16 mouse cellular contexts compared by ENCODE assay signal in genomic region chr5:98344581-98344980, GRCm38 (mm10). TPM values are rescaled to one million over a fixed set of nuclear protein-coding genes. Genes with fewer than 3 reads are reported as not detected.
A peak's percentile ranks its signal among the peaks of the same experiment; 100 is the strongest.
DNase-seq lines count a peak whose midpoint lies in the region; ATAC-seq lines count a peak whose summit lies in the region.
"Had no signal": no experiment of that assay in that cellular context is flagged by ENCODE, and none has a peak within 500 bp of the region (broad histone marks: within the 10 kb centered on the region; RNA-seq: fewer than 3 reads in every experiment).

No protein-coding gene starts in this region.

- H3K36me3 ChIP-seq in hindbrain, embryonic 14.5 days (replicated peaks; ENCODE audit: control insufficient read depth, insufficient read depth): no peaks in the 10 kb centered on the region
- H3K36me3 ChIP-seq in hindbrain, embryonic 12.5 days: no peaks in the 10 kb centered on the region
- no peaks in the 10 kb centered on the region for H3K36me3 ChIP-seq in midbrain, embryonic 14.5 days (ENCODE audit: control insufficient read depth, insufficient read depth, low read length)
- no peaks in the 10 kb centered on the region for H3K36me3 ChIP-seq in midbrain, embryonic 15.5 days (replicated peaks)

- 63% methylated on average over 2 of the region's 2 CpGs for WGBS in hindbrain, embryonic 14.5 days
- 66% methylated on average over 2 of the region's 2 CpGs for WGBS in hindbrain, embryonic 12.5 days
- 71% methylated on average over 2 of the region's 2 CpGs for WGBS in midbrain, embryonic 14.5 days
- WGBS in midbrain, embryonic 15.5 days: 62% methylated on average over 2 of the region's 2 CpGs

- H3K27ac ChIP-seq in hindbrain, embryonic 14.5 days: no peak overlapping the region
- no peak overlapping the region for H3K27ac ChIP-seq in hindbrain, embryonic 12.5 days
- H3K27ac ChIP-seq in midbrain, embryonic 14.5 days (replicated peaks; ENCODE audit: low read depth, low read length): no peak overlapping the region
- no peak overlapping the region for H3K27ac ChIP-seq in midbrain, embryonic 15.5 days

- no peak overlapping the region for H3K4me3 ChIP-seq in hindbrain, embryonic 14.5 days (replicated peaks; ENCODE audit: low read length)
- no peak overlapping the region for H3K4me3 ChIP-seq in hindbrain, embryonic 12.5 days
- H3K4me3 ChIP-seq in midbrain, embryonic 14.5 days (replicated peaks; ENCODE audit: low read depth, low read length): no peak overlapping the region
- H3K4me3 ChIP-seq in midbrain, embryonic 15.5 days: no peak overlapping the region
- H3K4me3 ChIP-seq: megakaryocyte, embryonic 14.5 days had no signal

- no peak overlapping the region for H3K9ac ChIP-seq in hindbrain, embryonic 14.5 days
- no peak overlapping the region for H3K9ac ChIP-seq in hindbrain, embryonic 12.5 days
- H3K9ac ChIP-seq in midbrain, embryonic 14.5 days (replicated peaks; ENCODE audit: low read length): no peak overlapping the region
- H3K9ac ChIP-seq in midbrain, embryonic 15.5 days: no peak overlapping the region

- H3K9me3 ChIP-seq in hindbrain, embryonic 14.5 days (ENCODE audit: control insufficient read depth, low read length): no peaks in the 10 kb centered on the region
- H3K9me3 ChIP-seq in hindbrain, embryonic 12.5 days (replicated peaks): no peaks in the 10 kb centered on the region
- no peaks in the 10 kb centered on the region for H3K9me3 ChIP-seq in midbrain, embryonic 14.5 days (ENCODE audit: control insufficient read depth, low read length)
- H3K9me3 ChIP-seq in midbrain, embryonic 15.5 days: no peaks in the 10 kb centered on the region
- H3K9me3 ChIP-seq: megakaryocyte, embryonic 14.5 days had no signal

- H3K4me2 ChIP-seq in hindbrain, embryonic 14.5 days (replicated peaks): no peak overlapping the region
- no peak overlapping the region for H3K4me2 ChIP-seq in hindbrain, embryonic 12.5 days (replicated peaks)
- no peak overlapping the region for H3K4me2 ChIP-seq in midbrain, embryonic 14.5 days (ENCODE audit: low read length)
- no peak overlapping the region for H3K4me2 ChIP-seq in midbrain, embryonic 15.5 days

- no peaks in the 10 kb centered on the region for H3K4me1 ChIP-seq in hindbrain, embryonic 14.5 days (replicated peaks; ENCODE audit: control insufficient read depth, insufficient read depth, low read length)
- no peaks in the 10 kb centered on the region for H3K4me1 ChIP-seq in hindbrain, embryonic 12.5 days
- H3K4me1 ChIP-seq in midbrain, embryonic 14.5 days (ENCODE audit: control insufficient read depth, insufficient read depth, low read length): no peaks in the 10 kb centered on the region
- H3K4me1 ChIP-seq in midbrain, embryonic 15.5 days: no peaks in the 10 kb centered on the region
- H3K4me1 ChIP-seq: megakaryocyte, embryonic 14.5 days had no signal

- H3K27me3 ChIP-seq in hindbrain, embryonic 14.5 days (ENCODE audit: control insufficient read depth, insufficient read depth, low read length): no peaks in the 10 kb centered on the region
- no peaks in the 10 kb centered on the region for H3K27me3 ChIP-seq in hindbrain, embryonic 12.5 days
- H3K27me3 ChIP-seq in midbrain, embryonic 14.5 days (ENCODE audit: control insufficient read depth, insufficient read depth, low read length): no peaks in the 10 kb centered on the region
- no peaks in the 10 kb centered on the region for H3K27me3 ChIP-seq in midbrain, embryonic 15.5 days (replicated peaks)
- H3K27me3 ChIP-seq: megakaryocyte, embryonic 14.5 days had no signal

- no peak for ATAC-seq in hindbrain, embryonic 14.5 days (ENCODE audit: low FRiP score)
- no peak for ATAC-seq in hindbrain, embryonic 12.5 days (ENCODE audit: low FRiP score)
- no peak for ATAC-seq in midbrain, embryonic 14.5 days (ENCODE audit: low FRiP score, low TSS enrichment)
- ATAC-seq in midbrain, embryonic 15.5 days (replicated peaks): no peak
- ATAC-seq in erythroid progenitor cell, adult 5-6 weeks (replicated peaks; ENCODE audit: low FRiP score, poor library complexity, severe bottlenecking): no peak

- peak; percentile 32 to 54 for DNase-seq in cerebellum, postnatal 10 days
- DNase-seq in cerebellum, adult 8-10 months: no peak
- DNase-seq in hindbrain, embryonic 14.5 days (ENCODE audit: low spot score): peak; percentile 75
- DNase-seq in midbrain, embryonic 14.5 days: peak; percentile 80
- no peak for DNase-seq in layer of hippocampus, adult 9-10 months (ENCODE audit: low spot score)
- DNase-seq: cerebellum, adult 9-10 months; heart, adult 18-20 months; heart, postnatal 36 days; kidney, adult 11 months; left cerebral cortex, postnatal 4 days had no signal

RNA-seq across cellular contexts. Expression of gene Cfap299, which starts 15.5 kb away (rescaled TPM):
- 1.6 and 1.8 TPM in 2 replicates for polyA plus RNA-seq in hindbrain, embryonic 14.5 days (2014; fragmentation: Nextera tagmentation; extraction: Ambion mirVana)
- polyA plus RNA-seq in hindbrain, embryonic 12.5 days (2016; fragmentation: Nextera tagmentation; extraction: Ambion mirVana): 1.7 and 2.9 TPM in 2 replicates
- 0.59 and 1.3 TPM in 2 replicates for polyA plus RNA-seq in midbrain, embryonic 14.5 days (2014; fragmentation: Nextera tagmentation; extraction: Ambion mirVana)
- 1.5 and 2.2 TPM in 2 replicates for polyA plus RNA-seq in midbrain, embryonic 15.5 days (2015; fragmentation: Nextera tagmentation; extraction: Ambion mirVana)
- not detected in 2 replicates for total RNA-seq in erythroid progenitor cell, adult 5-6 weeks (2015; ENCODE audit: low replicate concordance)
- total RNA-seq in erythroid progenitor cell, adult 5-6 weeks (2017; ENCODE audit: low replicate concordance): not detected in 2 replicates
- total RNA-seq: ES-E14; heart, postnatal 36 days had no signal
- polyA plus RNA-seq: liver, embryonic 16.5 days had no signal

Comparison
In these comparisons a context has a peak if more than half of its experiments do, and no peak if none do; other contexts are left out.
1. DNase-seq: peak in cerebellum, postnatal 10 days (2 of 2), hindbrain, embryonic 14.5 days (single experiment) and midbrain, embryonic 14.5 days (single experiment); none in cerebellum, adult 8-10 months (single experiment) and layer of hippocampus, adult 9-10 months (single experiment).